Comparison of ENCODE assay signal across 37 mouse cellular contexts in genomic region chr7:107166690-107167089, GRCm38 (mm10). TPM values are rescaled to one million over a fixed set of nuclear protein-coding genes. Genes with fewer than 3 reads are reported as not detected.
"Had no signal": no experiment of that assay in that cellular context is flagged by ENCODE, and none has a peak within 500 bp of the region (broad histone marks: within the 10 kb centered on the region; RNA-seq: fewer than 3 reads in every experiment).

TSS of gene Nlrp14 (plus strand) at chr7:107166990.

- H3K36me3 ChIP-seq: heart, embryonic 13.5 days; heart, embryonic 15.5 days; intestine, embryonic 15.5 days; limb, embryonic 13.5 days; limb, embryonic 15.5 days; liver, embryonic 12.5 days had no signal

- H3K9me3 ChIP-seq: heart, embryonic 13.5 days; heart, embryonic 15.5 days; intestine, embryonic 15.5 days; limb, embryonic 13.5 days; limb, embryonic 15.5 days had no signal

- ATAC-seq: hindbrain, embryonic 16.5 days; inflammation-experienced regulatory T-cells, adult 6 months; intestine, embryonic 15.5 days; intestine, postnatal 0 days; liver, embryonic 12.5 days had no signal

- H3K27ac ChIP-seq: heart, adult 2 months; heart, embryonic 13.5 days; heart, embryonic 15.5 days; hindbrain, embryonic 14.5 days; intestine, embryonic 15.5 days; layer of hippocampus, adult 2 months; left cerebral cortex, adult 2 months; limb, embryonic 13.5 days; limb, embryonic 15.5 days; liver, embryonic 12.5 days had no signal

- H3K4me1 ChIP-seq: heart, embryonic 13.5 days; heart, embryonic 15.5 days; intestine, embryonic 15.5 days; limb, embryonic 13.5 days; limb, embryonic 15.5 days; liver, embryonic 12.5 days had no signal

- DNase-seq: gastrocnemius, postnatal 14 days; gastrocnemius, postnatal 36 days; heart, adult 11 months; heart, adult 2 months; heart, postnatal 14 days; heart, postnatal 36 days; kidney, adult 18-20 months; kidney, adult 8-10 months; kidney, postnatal 10 days; kidney, postnatal 25 days; kidney, postnatal 4 days had no signal

- H3K4me3 ChIP-seq: heart, adult 2 months; heart, embryonic 13.5 days; heart, embryonic 15.5 days; intestine, embryonic 15.5 days; layer of hippocampus, adult 2 months; left cerebral cortex, adult 2 months; limb, embryonic 13.5 days; limb, embryonic 15.5 days; liver, embryonic 12.5 days had no signal

- H3K9ac ChIP-seq: heart, embryonic 13.5 days; heart, embryonic 15.5 days; hindbrain, embryonic 14.5 days; intestine, embryonic 15.5 days; limb, embryonic 13.5 days; limb, embryonic 15.5 days; liver, embryonic 12.5 days had no signal

- H3K27me3 ChIP-seq: heart, embryonic 13.5 days; heart, embryonic 15.5 days; intestine, embryonic 15.5 days; limb, embryonic 13.5 days; limb, embryonic 15.5 days; liver, embryonic 12.5 days had no signal

- H3K4me2 ChIP-seq: heart, embryonic 11.5 days; heart, embryonic 13.5 days; heart, embryonic 15.5 days; hindbrain, embryonic 14.5 days; intestine, embryonic 15.5 days; limb, embryonic 13.5 days; limb, embryonic 15.5 days; liver, embryonic 12.5 days had no signal

RNA-seq across cellular contexts. Expression of gene Nlrp14, which starts in this region (rescaled TPM):
- total RNA-seq: gastrocnemius, adult 18-20 months; gastrocnemius, adult 8-10 months; gastrocnemius, postnatal 14 days; gastrocnemius, postnatal 36 days; heart, adult 2 months; heart, postnatal 14 days; heart, postnatal 36 days; hematopoietic stem cell, adult 5-6 weeks; layer of hippocampus, adult 2 months; layer of hippocampus, postnatal 10 days; layer of hippocampus, postnatal 25 days; left cerebral cortex, adult 2 months; left cerebral cortex, postnatal 14 days; left cerebral cortex, postnatal 36 days; liver, adult 2 months had no signal
- polyA plus RNA-seq: heart, adult 2 months; heart, embryonic 11.5 days; heart, embryonic 13.5 days; heart, embryonic 15.5 days; heart, postnatal 0 days; hindbrain, embryonic 11.5 days; hindbrain, embryonic 14.5 days; hindbrain, embryonic 16.5 days; inflammation-experienced regulatory T-cells, adult 6 months; intestine, embryonic 15.5 days; intestine, postnatal 0 days; kidney, embryonic 14.5 days; kidney, embryonic 16.5 days; limb, embryonic 11.5 days; limb, embryonic 13.5 days; limb, embryonic 15.5 days; liver, adult 2 months; liver, embryonic 12.5 days had no signal
